Mouse (Mus musculus): ENCODE measurements around the gene Psmb3.

Gene Psmb3

GRCm38 (mm10) chr11:97758125-97758524, 54.9 kb downstream of the Psmb3 start:
- no peak for DNase-seq (ENCODE audit: low read depth)

GRCm38 (mm10) chr11:97758942-97759341, 55.7 kb downstream of the Psmb3 start:
- DNase-seq (ENCODE audit: low read depth): no peak

GRCm38 (mm10) chr11:97761638-97762037, 58.4 kb downstream of the Psmb3 start:
- DNase-seq (ENCODE audit: low read depth): no peak
